Mouse (Mus musculus) hindbrain, embryonic 13.5 days (tissue): ENCODE results near the gene Sh2b1. TPM values are rescaled to one million over a fixed set of nuclear protein-coding genes. Genes with fewer than 3 reads are reported as not detected.

Source experiments
- ATAC-seq: fragments of 200-750 bp; cut with Nextera tagmentation; 2 replicates; pipeline ENCODE4 v1.8.0; 2017; ENCODE audit warnings: moderate TSS enrichment; ENCODE audit not compliant: low FRiP score
- H3K27ac ChIP-seq: fragments of 300-500 bp; sonication (generic); 2 replicates; pipeline ENCODE4 v1.5.1; 2015; ENCODE audit warnings: inconsistent platforms, mild to moderate bottlenecking, moderate library complexity
- H3K27me3 ChIP-seq: fragments of 300-500 bp; sonication (generic); 2 replicates; pipeline ENCODE4 v1.6.1; 2015; ENCODE audit warnings: mild to moderate bottlenecking, inconsistent platforms
- H3K36me3 ChIP-seq: fragments of 300-500 bp; sonication (generic); 2 replicates; pipeline ENCODE4 v1.6.1; 2015; ENCODE audit warnings: mild to moderate bottlenecking, inconsistent platforms
- H3K4me1 ChIP-seq: fragments of 300-500 bp; sonication (generic); replicated peaks from 2 replicates; pipeline ENCODE4 v1.6.1; 2015; ENCODE audit warnings: inconsistent platforms
- H3K4me2 ChIP-seq: fragments of 300-500 bp; sonication (generic); 2 replicates; pipeline ENCODE4 v1.6.1; 2015; ENCODE audit warnings: inconsistent platforms, mild to moderate bottlenecking, moderate library complexity
- H3K4me3 ChIP-seq: fragments of 300-500 bp; sonication (generic); 2 replicates; pipeline ENCODE4 v1.5.1; 2015; ENCODE audit warnings: mild to moderate bottlenecking, inconsistent platforms
- H3K9ac ChIP-seq: fragments of 300-500 bp; sonication (generic); 2 replicates; pipeline ENCODE4 v1.6.1; 2015; ENCODE audit warnings: mild to moderate bottlenecking, inconsistent platforms
- H3K9me3 ChIP-seq: fragments of 300-500 bp; sonication (generic); 2 replicates; pipeline ENCODE4 v1.6.1; 2016; ENCODE audit warnings: inconsistent platforms
- WGBS: fragments of 180-500 bp; shearing (Covaris S2); methylation state at CpG from one replicate; pipeline ENCODE4 v1.1.7; 2015; 5-methylcytosine and 5-hydroxymethylcytosine counted together
- polyA plus RNA-seq: library from polyadenylated mRNA; unstranded; fragments of >200 nt; fragmentation: Nextera tagmentation; extraction: Ambion mirVana; gene quantifications from 2 replicates; pipeline ENCODE4 v1.2.1, GENCODE M21; 2015

The Sh2b1 gene
- 63.7 and 64.5 TPM in 2 replicates for polyA plus RNA-seq

GRCm38 (mm10) chr7:126474993-126475581 is at the start of gene Sh2b1:
Gene Sh2b1 (minus strand): TSS chr7:126475424.
- WGBS = under 1% methylated on average over 49 of the region's 53 CpGs
- Histone ChIP-seq H3K9ac (peak within 1 kb of the TSS; percentile 98), H3K36me3 (peaks cover 30% of the 10 kb centered on the region), H3K9me3 (no peaks in the 10 kb centered on the region), H3K4me3 (peak within 1 kb of the TSS; percentile 88), H3K4me2 (peak within 1 kb of the TSS; percentile 97), H3K27ac (peak within 1 kb of the TSS; percentile 97), H3K4me1 (peaks cover 33% of the 10 kb centered on the region), H3K27me3 (no peaks in the 10 kb centered on the region)
- ATAC-seq = peak; percentile 91

GRCm38 (mm10) chr7:126523316-126523715 is 48.1 kb upstream of the Sh2b1 start:
- Histone ChIP-seq H3K4me1 (no peaks in the 10 kb centered on the region), H3K4me3 (no peak overlapping the region), H3K4me2 (no peak overlapping the region), H3K9me3 (no peaks in the 10 kb centered on the region), H3K36me3 (no peaks in the 10 kb centered on the region), H3K9ac (no peak overlapping the region), H3K27me3 (0 out of 2 replicates have a peak, but pooled peaks cover 3% of the 10 kb centered on the region), H3K27ac (no peak overlapping the region)
- no peak for ATAC-seq
- WGBS = 85% methylated on average over 3 of the region's 3 CpGs

GRCm38 (mm10) chr7:126519513-126519912 is 44.3 kb upstream of the Sh2b1 start:
- no peak for ATAC-seq
- WGBS = 61% methylated on average over 2 of the region's 2 CpGs

GRCm38 (mm10) chr7:126518261-126518941 is 43.2 kb upstream of the Sh2b1 start:
- no peak overlapping the region for H3K4me2 ChIP-seq
- 0 out of 2 replicates have a peak, but pooled peaks cover 6% of the 10 kb centered on the region for H3K27me3 ChIP-seq
- H3K4me1 ChIP-seq = no peaks in the 10 kb centered on the region
- WGBS = 77% methylated on average over 5 of the region's 5 CpGs
- H3K36me3 ChIP-seq = no peaks in the 10 kb centered on the region
- H3K9ac ChIP-seq = no peak overlapping the region
- H3K9me3 ChIP-seq = no peaks in the 10 kb centered on the region
- ATAC-seq = no peak
- no peak overlapping the region for H3K27ac ChIP-seq
- no peak overlapping the region for H3K4me3 ChIP-seq

More at GRCm38 (mm10) chr7:126519513-126519912, 44.3 kb upstream of the Sh2b1 start:
- H3K4me1 ChIP-seq = no peaks in the 10 kb centered on the region
- no peak overlapping the region for H3K4me2 ChIP-seq
- H3K4me3 ChIP-seq = no peak overlapping the region
- 0 out of 2 replicates have a peak, but pooled peaks cover 6% of the 10 kb centered on the region for H3K27me3 ChIP-seq
- no peak overlapping the region for H3K27ac ChIP-seq
- H3K36me3 ChIP-seq = no peaks in the 10 kb centered on the region
- H3K9me3 ChIP-seq = no peaks in the 10 kb centered on the region
- no peak overlapping the region for H3K9ac ChIP-seq

- H3K4me2 ChIP-seq = no peak overlapping the region
- ATAC-seq = no peak
- no peaks in the 10 kb centered on the region for H3K9me3 ChIP-seq
- H3K4me3 ChIP-seq = no peak overlapping the region
- no peak overlapping the region for H3K27ac ChIP-seq
- H3K27me3 ChIP-seq = 0 out of 2 replicates have a peak, but pooled peaks cover 6% of the 10 kb centered on the region
- no peaks in the 10 kb centered on the region for H3K36me3 ChIP-seq
- H3K9ac ChIP-seq = no peak overlapping the region
- no peaks in the 10 kb centered on the region for H3K4me1 ChIP-seq
- 79% methylated on average over 3 of the region's 3 CpGs for WGBS
These were observed 36.1 kb upstream of the Sh2b1 start for GRCm38 (mm10) chr7:126511287-126511686.

GRCm38 (mm10) chr7:126507126-126507778 is 32.0 kb upstream of the Sh2b1 start:
- no peaks in the 10 kb centered on the region for H3K36me3 ChIP-seq
- 86% methylated on average over 8 of the region's 8 CpGs for WGBS
- no peak for ATAC-seq
- H3K27me3 ChIP-seq = 0 out of 2 replicates have a peak, but pooled peaks cover 4% of the 10 kb centered on the region
- H3K9ac ChIP-seq = no peak overlapping the region
- H3K9me3 ChIP-seq = no peaks in the 10 kb centered on the region
- H3K4me2 ChIP-seq = no peak overlapping the region
- no peak overlapping the region for H3K4me3 ChIP-seq
- H3K27ac ChIP-seq = no peak overlapping the region
- peaks cover 5% of the 10 kb centered on the region for H3K4me1 ChIP-seq

GRCm38 (mm10) chr7:126504913-126505312 is 29.7 kb upstream of the Sh2b1 start:
- Histone ChIP-seq H3K9me3 (no peaks in the 10 kb centered on the region), H3K4me3 (no peak overlapping the region), H3K4me2 (no peak overlapping the region), H3K9ac (no peak overlapping the region), H3K4me1 (peaks cover 22% of the 10 kb centered on the region), H3K27ac (no peak overlapping the region), H3K36me3 (peaks cover 13% of the 10 kb centered on the region), H3K27me3 (no peaks in the 10 kb centered on the region)
- WGBS = 92% methylated on average over 2 of the region's 2 CpGs
- no peak for ATAC-seq

GRCm38 (mm10) chr7:126503273-126503878 is 28.2 kb upstream of the Sh2b1 start, which contains the start of gene Atxn2l:
Gene Atxn2l (minus strand): TSS chr7:126503437.
- WGBS = under 1% methylated on average over 64 of the region's 72 CpGs
- Histone ChIP-seq H3K9me3 (no peaks in the 10 kb centered on the region), H3K27me3 (no peaks in the 10 kb centered on the region), H3K4me2 (peak within 1 kb of the TSS; percentile 78), H3K4me3 (peak within 1 kb of the TSS; percentile 93), H3K4me1 (peaks cover 22% of the 10 kb centered on the region), H3K36me3 (peaks cover 28% of the 10 kb centered on the region), H3K9ac (peak within 1 kb of the TSS; percentile 99), H3K27ac (peak within 1 kb of the TSS; percentile 100)
- ATAC-seq = peak; percentile 85

GRCm38 (mm10) chr7:126502751-126503150 is 27.5 kb upstream of the Sh2b1 start:
- H3K27ac ChIP-seq = peak overlapping the region; percentile 100
- H3K9me3 ChIP-seq = no peaks in the 10 kb centered on the region
- peaks cover 34% of the 10 kb centered on the region for H3K36me3 ChIP-seq
- H3K9ac ChIP-seq = peak overlapping the region; percentile 99
- peak overlapping the region; percentile 78 for H3K4me2 ChIP-seq
- ATAC-seq = no peak; the same call in 1 of the 2 replicates
- 0% methylated on average over 40 of the region's 40 CpGs for WGBS
- peak overlapping the region; percentile 93 for H3K4me3 ChIP-seq
- peaks cover 22% of the 10 kb centered on the region for H3K4me1 ChIP-seq
- no peaks in the 10 kb centered on the region for H3K27me3 ChIP-seq

- Histone ChIP-seq H3K4me1 (peaks cover 22% of the 10 kb centered on the region), H3K9ac (peak overlapping the region; percentile 99), H3K4me2 (peak overlapping the region; percentile 78), H3K27me3 (no peaks in the 10 kb centered on the region), H3K4me3 (peak overlapping the region; percentile 93), H3K36me3 (peaks cover 40% of the 10 kb centered on the region), H3K27ac (peak overlapping the region; percentile 100), H3K9me3 (no peaks in the 10 kb centered on the region)
- under 1% methylated on average over 52 of the region's 57 CpGs for WGBS
- ATAC-seq = peak; percentile 92
These were observed 27.0 kb upstream of the Sh2b1 start for GRCm38 (mm10) chr7:126502023-126502741.

- H3K27me3 ChIP-seq = no peaks in the 10 kb centered on the region
- no peak for ATAC-seq
- 6% methylated on average over 9 of the region's 9 CpGs for WGBS
- H3K9me3 ChIP-seq = no peaks in the 10 kb centered on the region
- H3K4me2 ChIP-seq = peak overlapping the region; percentile 78
- peak overlapping the region; percentile 100 for H3K27ac ChIP-seq
- H3K4me3 ChIP-seq = peak overlapping the region; percentile 93
- peaks cover 22% of the 10 kb centered on the region for H3K4me1 ChIP-seq
- peak overlapping the region; percentile 99 for H3K9ac ChIP-seq
- H3K36me3 ChIP-seq = peaks cover 45% of the 10 kb centered on the region
These were observed 26.4 kb upstream of the Sh2b1 start for GRCm38 (mm10) chr7:126501684-126502022.
